Mouse (Mus musculus) kidney, postnatal 0 days (tissue): ENCODE measurements around the gene Trip11. TPM values are rescaled to one million over a fixed set of nuclear protein-coding genes. Genes with fewer than 3 reads are reported as not detected.

Experiments
- ATAC-seq: fragments of 200-750 bp; cut with Nextera tagmentation; replicated peaks from 2 replicates; pipeline ENCODE4 v1.8.0; 2017; ENCODE audit warnings: low read depth, moderate number of reproducible peaks, moderate TSS enrichment, moderate library complexity; ENCODE audit not compliant: low FRiP score
- DNase-seq: peaks from one replicate; pipeline ENCODE4 v3.0.0-alpha.2; 2016; ENCODE audit warnings: low spot score
- H3K27ac ChIP-seq: fragments of 300-500 bp; sonication (generic); 2 replicates; pipeline ENCODE4 v1.5.1; 2014; ENCODE audit warnings: mild to moderate bottlenecking
- H3K27me3 ChIP-seq: fragments of 300-500 bp; sonication (generic); 2 replicates; pipeline ENCODE4 v1.6.1; 2014; ENCODE audit warnings: low read length, mixed read lengths; ENCODE audit not compliant: insufficient read depth
- H3K36me3 ChIP-seq: fragments of 300-500 bp; sonication (generic); 2 replicates; pipeline ENCODE4 v1.6.1; 2014; ENCODE audit warnings: low read length, mixed read lengths; ENCODE audit not compliant: insufficient read depth
- H3K4me1 ChIP-seq: fragments of 300-500 bp; sonication (generic); replicated peaks from 2 replicates; pipeline ENCODE4 v1.6.1; 2014; ENCODE audit warnings: antibody characterized with exemption, low read length, mixed read lengths; ENCODE audit not compliant: insufficient read depth
- H3K4me2 ChIP-seq: fragments of 300-500 bp; sonication (generic); 2 replicates; pipeline ENCODE4 v1.6.1; 2014; ENCODE audit warnings: mild to moderate bottlenecking, low read length, moderate library complexity, mixed read lengths
- H3K4me3 ChIP-seq: fragments of 300-500 bp; sonication (generic); replicated peaks from 2 replicates; pipeline ENCODE4 v1.5.1; 2014; ENCODE audit warnings: low read depth, low read length
- H3K9ac ChIP-seq: fragments of 300-500 bp; sonication (generic); 2 replicates; pipeline ENCODE4 v1.6.1; 2014; ENCODE audit warnings: low read depth, low read length
- H3K9me3 ChIP-seq: fragments of 300-500 bp; sonication (generic); replicated peaks from 2 replicates; pipeline ENCODE4 v1.6.1; 2016; ENCODE audit warnings: low read length, inconsistent platforms, mixed read lengths
- CTCF ChIP-seq: IDR thresholded peaks from 2 replicates; pipeline ENCODE4 v1.5.1; 2016; ENCODE audit warnings: antibody characterized with exemption, low read depth, mild to moderate bottlenecking, moderate library complexity
- WGBS: fragments of 180-500 bp; shearing (Covaris S2); extraction: QIAGEN DNeasy Blood & Tissue Kit; methylation state at CpG from one replicate; pipeline ENCODE4 v1.1.7; 2014; 5-methylcytosine and 5-hydroxymethylcytosine counted together
- polyA plus RNA-seq: library from polyadenylated mRNA; unstranded; fragments of >200 nt; fragmentation: Nextera tagmentation; extraction: Ambion mirVana; gene quantifications from 2 replicates; pipeline ENCODE4 v1.2.1, GENCODE M21; 2015

Gene Trip11
- polyA plus RNA-seq, 1 experiment from 2014 or later: 21.7 TPM

DNA sequence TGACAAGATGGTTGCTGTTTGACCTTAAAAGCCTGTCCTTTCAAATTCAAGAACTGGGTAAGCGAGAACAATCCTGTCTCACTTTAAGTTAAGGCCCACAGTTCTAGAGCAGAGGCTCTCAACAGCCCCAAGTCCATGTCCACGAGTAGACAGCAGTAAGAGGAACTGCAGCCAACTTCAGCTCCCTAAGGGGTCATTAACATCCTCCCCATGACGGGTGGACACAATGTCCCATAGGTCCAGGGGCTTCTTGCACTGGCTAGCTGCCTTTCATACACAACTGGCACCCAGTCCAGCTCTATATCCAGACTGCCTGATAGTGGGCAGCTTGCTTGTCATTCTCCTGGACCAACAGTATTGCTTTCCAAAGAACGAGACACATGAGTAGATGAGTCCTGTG is 35.7 kb upstream of the Trip11 start:
- Histone ChIP-seq H3K4me3 (no peak overlapping the region), H3K27ac (no peak overlapping the region), H3K9ac (no peak overlapping the region), H3K9me3 (no peaks in the 10 kb centered on the region), H3K4me1 (no peaks in the 10 kb centered on the region), H3K36me3 (peaks cover 24% of the 10 kb centered on the region; the same call in 1 of the 2 replicates), H3K4me2 (no peak overlapping the region), H3K27me3 (no peaks in the 10 kb centered on the region)
- no peak for DNase-seq
- no peak for ATAC-seq
- no peak for TF ChIP-seq CTCF
- 66% methylated on average over 4 of the region's 4 CpGs for WGBS

GRCm38 (mm10) chr12:101947986-101948385 is 34.9 kb upstream of the Trip11 start:
- Histone ChIP-seq H3K9ac (no peak overlapping the region), H3K4me2 (no peak overlapping the region)
- WGBS: 84% methylated on average over 8 of the region's 8 CpGs

DNA sequence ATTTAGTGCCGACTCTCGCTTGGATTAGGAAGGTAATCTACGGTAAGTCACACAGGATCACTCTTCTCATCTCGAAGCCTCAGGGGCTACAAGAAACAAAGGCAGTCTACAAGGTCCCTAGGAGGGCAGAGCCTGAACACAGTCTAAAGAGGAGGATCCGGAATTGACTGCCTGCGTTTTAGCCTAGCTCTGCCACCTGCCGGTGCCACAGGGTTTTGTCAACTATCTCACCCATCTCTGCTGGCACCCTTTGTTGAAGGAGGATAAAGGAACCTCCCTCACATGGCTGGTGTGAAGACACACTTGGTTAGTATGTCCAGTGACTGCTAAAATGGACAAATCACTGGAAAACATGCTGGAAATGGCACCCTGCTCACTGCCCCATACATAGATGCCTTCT is 24.5 kb upstream of the Trip11 start:
- Histone ChIP-seq H3K4me1 (no peaks in the 10 kb centered on the region), H3K27ac (no peak overlapping the region), H3K4me2 (no peak overlapping the region), H3K9me3 (no peaks in the 10 kb centered on the region), H3K9ac (no peak overlapping the region), H3K36me3 (peaks cover 39% of the 10 kb centered on the region), H3K4me3 (no peak overlapping the region), H3K27me3 (no peaks in the 10 kb centered on the region)
- DNase-seq: no peak
- no peak for ATAC-seq
- 91% methylated on average over 7 of the region's 7 CpGs for WGBS
- TF ChIP-seq CTCF: no peak

More at GRCm38 (mm10) chr12:101947986-101948385, 34.9 kb upstream of the Trip11 start:
- no peaks in the 10 kb centered on the region for H3K4me1 ChIP-seq
- no peak for TF ChIP-seq CTCF
- peaks cover 24% of the 10 kb centered on the region; the same call in 1 of the 2 replicates for H3K36me3 ChIP-seq
- no peak overlapping the region for H3K4me3 ChIP-seq
- no peak overlapping the region for H3K27ac ChIP-seq
- DNase-seq: no peak
- H3K27me3 ChIP-seq: no peaks in the 10 kb centered on the region
- no peaks in the 10 kb centered on the region for H3K9me3 ChIP-seq
- ATAC-seq: no peak

DNA sequence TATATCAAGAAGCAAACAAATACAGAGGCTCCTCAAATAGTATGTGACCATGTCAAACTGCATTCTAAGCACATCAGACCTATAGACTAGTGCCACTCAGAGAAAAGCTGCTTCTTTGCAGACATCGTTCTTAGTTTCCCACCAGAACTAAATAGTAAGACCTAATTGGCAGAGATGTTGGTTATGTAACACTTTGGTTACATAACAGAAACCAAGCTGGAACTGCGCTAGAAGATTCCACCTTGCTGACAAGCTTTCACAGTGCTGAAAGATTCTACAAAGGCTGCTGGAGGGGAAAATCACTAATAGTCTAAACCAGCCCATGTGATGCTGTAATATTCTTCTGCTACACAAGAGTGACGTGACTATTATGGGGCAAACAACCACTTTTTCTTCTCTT is 22.2 kb upstream of the Trip11 start:
- H3K27me3 ChIP-seq: no peaks in the 10 kb centered on the region
- peaks cover 35% of the 10 kb centered on the region; the same call in 1 of the 2 replicates for H3K36me3 ChIP-seq
- ATAC-seq (no peak), DNase-seq (no peak)
- no peak overlapping the region for H3K4me2 ChIP-seq
- no peak overlapping the region for H3K9ac ChIP-seq
- no peak overlapping the region for H3K4me3 ChIP-seq
- no peaks in the 10 kb centered on the region for H3K4me1 ChIP-seq
- TF ChIP-seq CTCF: no peak
- 95% methylated on average over 3 of the region's 3 CpGs for WGBS
- H3K27ac ChIP-seq: no peak overlapping the region
- H3K9me3 ChIP-seq: no peaks in the 10 kb centered on the region

DNA sequence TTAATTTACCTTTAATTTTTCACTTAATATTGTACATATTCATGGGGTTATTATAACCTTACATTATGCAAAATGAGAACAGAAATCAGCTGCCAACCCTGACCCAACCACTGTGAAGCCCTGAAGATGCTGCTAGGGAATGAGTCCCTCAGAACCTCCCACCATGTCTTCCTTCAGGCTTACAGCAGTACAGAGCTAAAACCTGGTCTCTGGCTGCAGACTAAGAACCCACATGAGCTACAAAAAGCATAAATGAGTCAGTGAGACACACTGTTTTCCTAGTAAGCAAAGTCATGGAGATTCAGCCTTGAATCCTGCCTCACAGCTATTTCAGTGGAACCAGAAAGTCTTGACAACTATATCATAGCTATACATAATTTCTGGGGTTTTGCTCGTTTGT is 15.4 kb upstream of the Trip11 start:
- no peak for TF ChIP-seq CTCF
- no peak overlapping the region for H3K4me3 ChIP-seq
- no peaks in the 10 kb centered on the region for H3K27me3 ChIP-seq
- H3K4me1 ChIP-seq: no peaks in the 10 kb centered on the region
- H3K27ac ChIP-seq: no peak overlapping the region
- ATAC-seq (no peak), DNase-seq (no peak)
- no peak overlapping the region for H3K9ac ChIP-seq
- whole genome bisulfite sequencing: 89% methylated on average over 1 of the region's 1 CpGs
- no peak overlapping the region for H3K4me2 ChIP-seq
- H3K36me3 ChIP-seq: peaks cover 51% of the 10 kb centered on the region
- H3K9me3 ChIP-seq: no peaks in the 10 kb centered on the region

DNA sequence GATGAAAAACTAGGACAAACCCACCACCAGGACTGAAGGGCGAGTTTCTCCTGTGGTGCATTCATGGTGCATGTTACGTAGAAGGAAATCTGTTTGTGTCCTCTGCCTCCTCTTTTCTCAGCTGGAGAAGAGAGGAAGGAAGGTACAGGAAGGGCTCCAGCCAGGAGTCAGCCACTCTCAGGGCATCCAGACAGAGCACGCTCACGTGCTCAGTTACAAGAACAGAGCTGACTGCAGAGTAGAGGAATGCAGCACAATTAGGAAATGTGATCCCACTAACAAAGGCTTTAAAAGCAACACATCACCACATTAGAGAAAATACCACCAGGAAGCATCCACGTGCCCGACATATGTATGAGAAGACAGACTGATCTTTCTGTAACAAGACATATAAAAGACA is 9.2 kb upstream of the Trip11 start:
- Histone ChIP-seq H3K9ac (no peak overlapping the region), H3K4me2 (no peak overlapping the region), H3K4me3 (no peak overlapping the region), H3K27ac (no peak overlapping the region), H3K27me3 (no peaks in the 10 kb centered on the region), H3K4me1 (no peaks in the 10 kb centered on the region), H3K9me3 (no peaks in the 10 kb centered on the region), H3K36me3 (peaks cover 24% of the 10 kb centered on the region; the same call in 1 of the 2 replicates)
- no peak for ATAC-seq
- TF ChIP-seq CTCF: no peak
- DNase-seq: peak; percentile 22
- WGBS: 69% methylated on average over 6 of the region's 6 CpGs

DNA sequence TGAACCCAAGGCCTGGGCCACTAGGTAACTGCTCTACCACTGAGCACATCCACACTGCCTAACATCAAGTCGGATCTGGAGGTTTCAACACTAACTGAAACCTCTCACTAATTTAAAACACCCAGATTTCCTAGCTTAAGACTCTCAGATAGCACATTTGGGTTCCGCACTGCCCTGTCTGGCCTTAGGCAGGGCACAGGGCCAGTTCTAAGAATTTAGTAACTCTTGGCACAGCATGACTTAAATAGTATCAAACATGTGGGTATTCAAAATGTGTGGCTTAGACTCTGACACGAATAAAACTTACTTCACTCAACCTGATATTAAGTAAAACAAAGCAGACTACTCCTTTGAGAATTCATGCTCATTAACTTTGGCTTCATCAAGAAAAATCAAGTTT is 6.8 kb upstream of the Trip11 start:
- Histone ChIP-seq H3K4me3 (no peak overlapping the region), H3K27ac (no peak overlapping the region), H3K9ac (no peak overlapping the region), H3K4me1 (no peaks in the 10 kb centered on the region), H3K4me2 (no peak overlapping the region), H3K27me3 (no peaks in the 10 kb centered on the region), H3K9me3 (no peaks in the 10 kb centered on the region), H3K36me3 (peaks cover 14% of the 10 kb centered on the region; the same call in 1 of the 2 replicates)
- ATAC-seq: no peak
- no peak for DNase-seq
- no peak for TF ChIP-seq CTCF
- WGBS: 82% methylated on average over 3 of the region's 3 CpGs
